Mouse (Mus musculus): ENCODE results near the gene Kcnip1. TPM values are rescaled to one million over a fixed set of nuclear protein-coding genes. Genes with fewer than 3 reads are reported as not detected.

Kcnip1 gene
- polyA plus RNA-seq, 1 experiment from 2014 or later, result 2.5 TPM

GRCm38 (mm10) chr11:33927836-33928235 is 65.1 kb downstream of the Kcnip1 start:
- Histone ChIP-seq H3K9ac (ENCODE audit: low read depth, low read length) (no peak overlapping the region), H3K36me3 (ENCODE audit: control insufficient read depth, insufficient read depth) (no peaks in the 10 kb centered on the region), H3K4me3 (ENCODE audit: low read depth, low read length) (no peak overlapping the region), H3K4me1 (replicated peaks; ENCODE audit: control insufficient read depth, insufficient read depth, low read length) (0 out of 2 replicates have a peak, but pooled peaks cover 5% of the 10 kb centered on the region), H3K27ac (ENCODE audit: low read depth, low read length) (no peak overlapping the region), H3K9me3 (ENCODE audit: control insufficient read depth) (no peaks in the 10 kb centered on the region), H3K27me3 (replicated peaks; ENCODE audit: control insufficient read depth, insufficient read depth, low read length) (no peaks in the 10 kb centered on the region), H3K4me2 (replicated peaks; ENCODE audit: low read depth) (no peak overlapping the region)
- TF ChIP-seq CTCF (IDR thresholded peaks at IDR 0.05; ENCODE audit: low read depth), result no peak
- ATAC-seq, result no peak
- 65% methylated on average over 4 of the region's 4 CpGs for WGBS

GRCm38 (mm10) chr11:33927321-33927720 is 65.6 kb downstream of the Kcnip1 start:
- H3K36me3 ChIP-seq (ENCODE audit: control insufficient read depth, insufficient read depth), result no peaks in the 10 kb centered on the region
- no peaks in the 10 kb centered on the region for H3K27me3 ChIP-seq (replicated peaks; ENCODE audit: control insufficient read depth, insufficient read depth, low read length)
- H3K27ac ChIP-seq (ENCODE audit: low read depth, low read length), result no peak overlapping the region
- 0 out of 2 replicates have a peak, but pooled peaks cover 2% of the 10 kb centered on the region for H3K4me1 ChIP-seq (replicated peaks; ENCODE audit: control insufficient read depth, insufficient read depth, low read length)
- no peak for TF ChIP-seq CTCF (IDR thresholded peaks at IDR 0.05; ENCODE audit: low read depth)
- H3K9ac ChIP-seq (ENCODE audit: low read depth, low read length), result no peak overlapping the region
- H3K4me3 ChIP-seq (ENCODE audit: low read depth, low read length), result no peak overlapping the region
- no peak for ATAC-seq
- H3K4me2 ChIP-seq (replicated peaks; ENCODE audit: low read depth), result no peak overlapping the region
- WGBS, result 47% methylated on average over 6 of the region's 6 CpGs
- no peaks in the 10 kb centered on the region for H3K9me3 ChIP-seq (ENCODE audit: control insufficient read depth)

DNA sequence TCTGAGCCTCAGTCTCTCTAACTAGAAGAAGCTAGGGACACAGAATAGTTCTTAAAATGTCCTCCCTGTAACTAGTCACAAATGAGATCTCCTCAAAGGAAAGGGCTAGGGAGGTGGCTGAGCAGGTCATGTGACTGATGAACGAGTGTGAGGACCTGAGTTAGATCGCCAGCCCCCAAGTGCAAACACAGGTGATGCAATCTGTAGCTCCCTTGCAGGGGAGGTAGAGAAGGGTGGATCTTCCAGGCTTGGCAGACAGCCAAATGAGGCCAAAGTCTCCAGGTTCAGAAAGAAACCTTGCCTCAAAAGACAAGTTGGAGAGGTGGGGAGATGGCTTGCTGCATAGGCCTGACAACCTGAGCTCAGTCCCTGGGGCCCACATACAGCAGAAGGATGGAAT is 66.4 kb downstream of the Kcnip1 start:
- no peak for ATAC-seq
- WGBS, result 22% methylated on average over 2 of the region's 2 CpGs
- H3K27me3 ChIP-seq (replicated peaks; ENCODE audit: control insufficient read depth, insufficient read depth, low read length), result no peaks in the 10 kb centered on the region

DNA sequence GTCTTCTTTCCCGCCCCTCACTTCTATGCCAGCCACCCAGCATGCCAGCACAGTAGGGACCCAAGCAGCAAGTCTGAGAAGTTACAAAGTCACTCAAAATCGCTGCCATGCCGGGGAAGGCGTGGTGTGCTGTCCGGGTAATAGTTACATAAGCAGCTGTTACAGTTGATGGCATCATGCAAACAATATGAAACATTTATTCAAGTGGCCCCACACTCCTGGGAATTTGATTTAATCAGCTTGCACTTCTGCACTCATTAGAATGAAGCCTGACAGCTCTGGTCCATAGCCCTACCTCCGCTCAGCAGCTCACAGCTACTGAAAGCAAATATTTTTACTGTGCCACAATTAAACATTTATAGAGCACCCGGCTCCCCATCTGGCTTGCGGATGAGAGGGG is 67.2 kb downstream of the Kcnip1 start:
- no peak for TF ChIP-seq CTCF (IDR thresholded peaks at IDR 0.05; ENCODE audit: low read depth)
- H3K4me3 ChIP-seq (ENCODE audit: low read depth, low read length), result no peak overlapping the region
- H3K9ac ChIP-seq (ENCODE audit: low read depth, low read length), result no peak overlapping the region
- no peak overlapping the region for H3K27ac ChIP-seq (ENCODE audit: low read depth, low read length)
- 56% methylated on average over 8 of the region's 8 CpGs for WGBS
- H3K4me2 ChIP-seq (replicated peaks; ENCODE audit: low read depth), result no peak overlapping the region
- H3K36me3 ChIP-seq (ENCODE audit: control insufficient read depth, insufficient read depth), result no peaks in the 10 kb centered on the region
- no peak for ATAC-seq
- no peaks in the 10 kb centered on the region for H3K27me3 ChIP-seq (replicated peaks; ENCODE audit: control insufficient read depth, insufficient read depth, low read length)
- H3K4me1 ChIP-seq (replicated peaks; ENCODE audit: control insufficient read depth, insufficient read depth, low read length), result no peaks in the 10 kb centered on the region
- no peaks in the 10 kb centered on the region for H3K9me3 ChIP-seq (ENCODE audit: control insufficient read depth)

More for the DNA sequence above, 66.4 kb downstream of the Kcnip1 start:
- Histone ChIP-seq H3K4me1 (replicated peaks; ENCODE audit: control insufficient read depth, insufficient read depth, low read length) (no peaks in the 10 kb centered on the region), H3K27ac (ENCODE audit: low read depth, low read length) (no peak overlapping the region), H3K4me2 (replicated peaks; ENCODE audit: low read depth) (no peak overlapping the region), H3K9ac (ENCODE audit: low read depth, low read length) (no peak overlapping the region), H3K36me3 (ENCODE audit: control insufficient read depth, insufficient read depth) (no peaks in the 10 kb centered on the region), H3K9me3 (ENCODE audit: control insufficient read depth) (no peaks in the 10 kb centered on the region), H3K4me3 (ENCODE audit: low read depth, low read length) (no peak overlapping the region)
- no peak for TF ChIP-seq CTCF (IDR thresholded peaks at IDR 0.05; ENCODE audit: low read depth)

GRCm38 (mm10) chr11:33923031-33923430 is 69.9 kb downstream of the Kcnip1 start:
- H3K4me2 ChIP-seq (replicated peaks; ENCODE audit: low read depth), result no peak overlapping the region
- 74% methylated on average over 3 of the region's 3 CpGs for WGBS
- no peak for TF ChIP-seq CTCF (IDR thresholded peaks at IDR 0.05; ENCODE audit: low read depth)
- H3K9ac ChIP-seq (ENCODE audit: low read depth, low read length), result no peak overlapping the region
- H3K27ac ChIP-seq (ENCODE audit: low read depth, low read length), result no peak overlapping the region
- no peaks in the 10 kb centered on the region for H3K9me3 ChIP-seq (ENCODE audit: control insufficient read depth)
- no peaks in the 10 kb centered on the region for H3K36me3 ChIP-seq (ENCODE audit: control insufficient read depth, insufficient read depth)
- H3K4me3 ChIP-seq (ENCODE audit: low read depth, low read length), result no peak overlapping the region
- no peaks in the 10 kb centered on the region for H3K4me1 ChIP-seq (replicated peaks; ENCODE audit: control insufficient read depth, insufficient read depth, low read length)
- ATAC-seq, result no peak
- H3K27me3 ChIP-seq (replicated peaks; ENCODE audit: control insufficient read depth, insufficient read depth, low read length), result no peaks in the 10 kb centered on the region

- H3K4me2 ChIP-seq (replicated peaks; ENCODE audit: low read depth), result no peak overlapping the region
- no peak overlapping the region for H3K4me3 ChIP-seq (ENCODE audit: low read depth, low read length)
- H3K36me3 ChIP-seq (ENCODE audit: control insufficient read depth, insufficient read depth), result no peaks in the 10 kb centered on the region
- H3K9me3 ChIP-seq (ENCODE audit: control insufficient read depth), result no peaks in the 10 kb centered on the region
- ATAC-seq, result no peak
- no peaks in the 10 kb centered on the region for H3K27me3 ChIP-seq (replicated peaks; ENCODE audit: control insufficient read depth, insufficient read depth, low read length)
- no peak overlapping the region for H3K9ac ChIP-seq (ENCODE audit: low read depth, low read length)
- no peak for TF ChIP-seq CTCF (IDR thresholded peaks at IDR 0.05; ENCODE audit: low read depth)
- WGBS, result 83% methylated on average over 13 of the region's 13 CpGs
- H3K4me1 ChIP-seq (replicated peaks; ENCODE audit: control insufficient read depth, insufficient read depth, low read length), result no peaks in the 10 kb centered on the region
- no peak overlapping the region for H3K27ac ChIP-seq (ENCODE audit: low read depth, low read length)
These were observed 71.5 kb downstream of the Kcnip1 start for GRCm38 (mm10) chr11:33921451-33921850.

- Histone ChIP-seq H3K27me3 (replicated peaks; ENCODE audit: control insufficient read depth, insufficient read depth, low read length) (no peaks in the 10 kb centered on the region), H3K4me2 (replicated peaks; ENCODE audit: low read depth) (no peak overlapping the region), H3K36me3 (ENCODE audit: control insufficient read depth, insufficient read depth) (no peaks in the 10 kb centered on the region), H3K4me1 (replicated peaks; ENCODE audit: control insufficient read depth, insufficient read depth, low read length) (no peaks in the 10 kb centered on the region), H3K9me3 (ENCODE audit: control insufficient read depth) (no peaks in the 10 kb centered on the region), H3K9ac (ENCODE audit: low read depth, low read length) (no peak overlapping the region), H3K4me3 (ENCODE audit: low read depth, low read length) (no peak overlapping the region), H3K27ac (ENCODE audit: low read depth, low read length) (no peak overlapping the region)
- 81% methylated on average over 7 of the region's 7 CpGs for WGBS
- no peak for TF ChIP-seq CTCF (IDR thresholded peaks at IDR 0.05; ENCODE audit: low read depth)
- no peak for ATAC-seq
These were observed 73.1 kb downstream of the Kcnip1 start for GRCm38 (mm10) chr11:33919826-33920225.
